Comparison of ENCODE assay signal across 8 mouse cellular contexts in genomic region chr9:61372976-61373633, GRCm38 (mm10). TPM values are rescaled to one million over a fixed set of nuclear protein-coding genes. Genes with fewer than 3 reads are reported as not detected.
DNase-seq lines count a peak whose midpoint lies in the region; ATAC-seq and TF ChIP-seq lines count a peak whose summit lies in the region.

No protein-coding gene starts in this region.

- H3K36me3 ChIP-seq in erythroblast, embryonic 14.5 days (ENCODE audit: control insufficient read depth) = peaks cover 4% of the 10 kb centered on the region; the same call in 1 of the 2 replicates
- no peaks in the 10 kb centered on the region for H3K36me3 ChIP-seq in heart, embryonic 15.5 days
- H3K36me3 ChIP-seq in midbrain, postnatal 0 days (ENCODE audit: insufficient read depth, low read length) = no peaks in the 10 kb centered on the region
- 0 out of 2 replicates have a peak, but pooled peaks cover 4% of the 10 kb centered on the region for H3K36me3 ChIP-seq in stomach, postnatal 0 days (ENCODE audit: control insufficient read depth, insufficient read depth, low read length)

- H3K4me1 ChIP-seq in erythroblast, embryonic 14.5 days (ENCODE audit: control insufficient read depth) = peaks cover 80% of the 10 kb centered on the region
- peaks cover 81% of the 10 kb centered on the region for H3K4me1 ChIP-seq in heart, embryonic 15.5 days (replicated peaks)
- H3K4me1 ChIP-seq in midbrain, postnatal 0 days (ENCODE audit: insufficient read depth, low read length) = peaks cover 42% of the 10 kb centered on the region; the same call in 1 of the 2 replicates
- peaks cover 16% of the 10 kb centered on the region for H3K4me1 ChIP-seq in stomach, postnatal 0 days (replicated peaks; ENCODE audit: control insufficient read depth, insufficient read depth)

- DNase-seq in MN1 (ENCODE audit: low spot score) = peak; percentile 64
- DNase-seq in embryo, embryonic 10.5 days (ENCODE audit: low spot score) = peak; percentile 75
- peak; percentile 65 for DNase-seq in left cerebral cortex, postnatal 4 days
- peak; percentile 70 for DNase-seq in midbrain, postnatal 0 days (ENCODE audit: low spot score)
- DNase-seq in stomach, postnatal 0 days (ENCODE audit: low spot score) = peak; percentile 69

- peaks cover 59% of the 10 kb centered on the region for H3K27me3 ChIP-seq in erythroblast, embryonic 14.5 days (ENCODE audit: control insufficient read depth)
- peaks cover 45% of the 10 kb centered on the region for H3K27me3 ChIP-seq in heart, embryonic 15.5 days
- H3K27me3 ChIP-seq in midbrain, postnatal 0 days (ENCODE audit: insufficient read depth, low read length) = 0 out of 2 replicates have a peak, but pooled peaks cover under 1% of the 10 kb centered on the region
- no peaks in the 10 kb centered on the region for H3K27me3 ChIP-seq in stomach, postnatal 0 days (ENCODE audit: control insufficient read depth, insufficient read depth, low read length)

- peak overlapping the region; percentile 65 for H3K4me3 ChIP-seq in erythroblast, embryonic 14.5 days (replicated peaks)
- H3K4me3 ChIP-seq in heart, embryonic 15.5 days = peak overlapping the region; percentile 74
- peak overlapping the region; percentile 86 for H3K4me3 ChIP-seq in midbrain, postnatal 0 days (ENCODE audit: low read depth, low read length)
- H3K4me3 ChIP-seq in stomach, postnatal 0 days (ENCODE audit: low read depth, low read length) = peak overlapping the region; percentile 84

- H3K4me2 ChIP-seq in heart, embryonic 15.5 days = peak overlapping the region; percentile 94
- H3K4me2 ChIP-seq in midbrain, postnatal 0 days (ENCODE audit: low read depth, low read length, poor library complexity, severe bottlenecking) = peak overlapping the region; percentile 92
- H3K4me2 ChIP-seq in stomach, postnatal 0 days (replicated peaks; ENCODE audit: low read depth) = peak overlapping the region; percentile 88

- TF ChIP-seq CTCF in midbrain, postnatal 0 days (IDR thresholded peaks at IDR 0.05) = peak; percentile 45
- TF ChIP-seq CTCF in stomach, postnatal 0 days (IDR thresholded peaks at IDR 0.05; ENCODE audit: low read depth) = peak; percentile 50

- intact Hi-C loops in left cerebral cortex, postnatal 4 days (cut with DNase I) = loop anchor here (5.0 to 10.0 kb wide), 3 partner anchors 324 to 478 kb away; no protein-coding TSS in a partner anchor

- H3K9ac ChIP-seq in heart, embryonic 15.5 days = peak overlapping the region; percentile 79
- peak overlapping the region; percentile 93 for H3K9ac ChIP-seq in midbrain, postnatal 0 days (replicated peaks; ENCODE audit: low read length, poor library complexity, severe bottlenecking)
- H3K9ac ChIP-seq in stomach, postnatal 0 days (ENCODE audit: low read length) = peak overlapping the region; percentile 97

- no peak for TF ChIP-seq EP300 in stomach, postnatal 0 days (optimal IDR thresholded peaks at IDR 0.05)

- peaks cover 4% of the 10 kb centered on the region; the same call in 1 of the 2 replicates for H3K9me3 ChIP-seq in erythroblast, embryonic 14.5 days (ENCODE audit: control insufficient read depth, low read length)
- H3K9me3 ChIP-seq in heart, embryonic 15.5 days (replicated peaks) = no peaks in the 10 kb centered on the region
- H3K9me3 ChIP-seq in midbrain, postnatal 0 days (ENCODE audit: low read length) = no peaks in the 10 kb centered on the region
- no peaks in the 10 kb centered on the region for H3K9me3 ChIP-seq in stomach, postnatal 0 days (ENCODE audit: control insufficient read depth, low read length)

- no peak for ATAC-seq in erythroblast, adult 5-6 weeks (replicated peaks; ENCODE audit: low FRiP score, poor library complexity, severe bottlenecking)
- ATAC-seq in heart, embryonic 15.5 days (replicated peaks; ENCODE audit: insufficient number of reproducible peaks, insufficient read depth, low FRiP score, low read depth) = no peak
- ATAC-seq in midbrain, postnatal 0 days (ENCODE audit: low FRiP score) = no peak
- no peak for ATAC-seq in stomach, postnatal 0 days (ENCODE audit: low FRiP score, low TSS enrichment)

- under 1% methylated on average over 66 of the region's 66 CpGs for WGBS in heart, embryonic 15.5 days
- WGBS in midbrain, postnatal 0 days = under 1% methylated on average over 47 of the region's 66 CpGs
- WGBS in stomach, postnatal 0 days = under 1% methylated on average over 61 of the region's 66 CpGs

- H3K27ac ChIP-seq in heart, embryonic 15.5 days = peak overlapping the region; percentile 79
- H3K27ac ChIP-seq in midbrain, postnatal 0 days (ENCODE audit: low read depth, low read length) = peak overlapping the region; percentile 92
- peak overlapping the region; percentile 96 for H3K27ac ChIP-seq in stomach, postnatal 0 days (replicated peaks)

RNA-seq across cellular contexts. Expression of gene Tle3, which starts 0.9 kb away (rescaled TPM):
- 1.5 and 2.1 TPM in 2 replicates for polyA plus RNA-seq in erythroblast, embryonic 14.5 days (2012)
- 10.8 and 24.0 TPM in 2 replicates for total RNA-seq in erythroblast, adult 5-6 weeks (2015; ENCODE audit: low replicate concordance)
- 11.6 and 16.6 TPM in 2 replicates for total RNA-seq in erythroblast, adult 5-6 weeks (2017; ENCODE audit: low replicate concordance)
- polyA plus RNA-seq in heart, embryonic 15.5 days (2015; fragmentation: Nextera tagmentation; extraction: Ambion mirVana) = 7.3 and 14.3 TPM in 2 replicates
- 100 to 1,000 TPM; 102 to 112 TPM for total RNA-seq in left cerebral cortex, postnatal 4 days (2021)
- 82.2 and 94.9 TPM in 2 replicates for total RNA-seq in midbrain, postnatal 0 days (2014; rRNA removed)
- 20.2 and 21.8 TPM in 2 replicates for polyA plus RNA-seq in midbrain, postnatal 0 days (2015; fragmentation: Nextera tagmentation; extraction: Ambion mirVana)
- polyA plus RNA-seq in stomach, postnatal 0 days (2015; fragmentation: Nextera tagmentation; extraction: Ambion mirVana) = 16.8 and 18.2 TPM in 2 replicates
